Mouse (Mus musculus): ENCODE results near the gene Ccser1. TPM values are rescaled to one million over a fixed set of nuclear protein-coding genes. Genes with fewer than 3 reads are reported as not detected.

Gene Ccser1
- polyA plus RNA-seq, 1 experiment from 2014 or later, result 6.7 TPM

- Histone ChIP-seq H3K9ac (ENCODE audit: low read length) (no peak overlapping the region), H3K4me1 (replicated peaks; ENCODE audit: control insufficient read depth, insufficient read depth, low read length) (no peaks in the 10 kb centered on the region), H3K27me3 (ENCODE audit: control insufficient read depth, insufficient read depth, low read depth, low read length) (no peaks in the 10 kb centered on the region), H3K9me3 (ENCODE audit: control insufficient read depth, low read length) (no peaks in the 10 kb centered on the region), H3K4me2 (ENCODE audit: low read depth, low read length) (no peak overlapping the region), H3K4me3 (ENCODE audit: low read length) (no peak overlapping the region), H3K36me3 (ENCODE audit: control insufficient read depth, insufficient read depth, low read length) (no peaks in the 10 kb centered on the region), H3K27ac (ENCODE audit: low read length) (no peak overlapping the region)
- ATAC-seq (ENCODE audit: low read depth), result no peak
- 67% methylated on average over 3 of the region's 3 CpGs for WGBS
These were observed 1138.5 kb downstream of the Ccser1 start for GRCm38 (mm10) chr6:62318627-62319026.

GRCm38 (mm10) chr6:62340319-62340718, 1160.2 kb downstream of the Ccser1 start:
- Histone ChIP-seq H3K36me3 (ENCODE audit: control insufficient read depth, insufficient read depth, low read length) (no peaks in the 10 kb centered on the region), H3K27ac (ENCODE audit: low read length) (no peak overlapping the region), H3K4me1 (replicated peaks; ENCODE audit: control insufficient read depth, insufficient read depth, low read length) (no peaks in the 10 kb centered on the region), H3K9me3 (ENCODE audit: control insufficient read depth, low read length) (no peaks in the 10 kb centered on the region), H3K9ac (ENCODE audit: low read length) (no peak overlapping the region), H3K27me3 (ENCODE audit: control insufficient read depth, insufficient read depth, low read depth, low read length) (no peaks in the 10 kb centered on the region), H3K4me2 (ENCODE audit: low read depth, low read length) (no peak overlapping the region), H3K4me3 (ENCODE audit: low read length) (no peak overlapping the region)
- ATAC-seq (ENCODE audit: low read depth), result no peak
- 60% methylated on average over 3 of the region's 3 CpGs for WGBS

GRCm38 (mm10) chr6:62367802-62368201, 1187.7 kb downstream of the Ccser1 start:
- Histone ChIP-seq H3K36me3 (ENCODE audit: control insufficient read depth, insufficient read depth, low read length) (no peaks in the 10 kb centered on the region), H3K27me3 (ENCODE audit: control insufficient read depth, insufficient read depth, low read depth, low read length) (no peaks in the 10 kb centered on the region), H3K9ac (ENCODE audit: low read length) (no peak overlapping the region), H3K4me3 (ENCODE audit: low read length) (no peak overlapping the region), H3K9me3 (ENCODE audit: control insufficient read depth, low read length) (no peaks in the 10 kb centered on the region), H3K27ac (ENCODE audit: low read length) (no peak overlapping the region), H3K4me1 (replicated peaks; ENCODE audit: control insufficient read depth, insufficient read depth, low read length) (no peaks in the 10 kb centered on the region), H3K4me2 (ENCODE audit: low read depth, low read length) (no peak overlapping the region)
- WGBS, result 85% methylated on average over 2 of the region's 2 CpGs
- ATAC-seq (ENCODE audit: low read depth), result no peak
